Mouse (Mus musculus): Measurements from ENCODE around the gene Caskin2.
"Not testable (repeated sequence)": the region's sequence is repeated elsewhere in the genome, so short reads cannot be mapped to it uniquely, and the experiment has no call there.

Gene Caskin2

DNA sequence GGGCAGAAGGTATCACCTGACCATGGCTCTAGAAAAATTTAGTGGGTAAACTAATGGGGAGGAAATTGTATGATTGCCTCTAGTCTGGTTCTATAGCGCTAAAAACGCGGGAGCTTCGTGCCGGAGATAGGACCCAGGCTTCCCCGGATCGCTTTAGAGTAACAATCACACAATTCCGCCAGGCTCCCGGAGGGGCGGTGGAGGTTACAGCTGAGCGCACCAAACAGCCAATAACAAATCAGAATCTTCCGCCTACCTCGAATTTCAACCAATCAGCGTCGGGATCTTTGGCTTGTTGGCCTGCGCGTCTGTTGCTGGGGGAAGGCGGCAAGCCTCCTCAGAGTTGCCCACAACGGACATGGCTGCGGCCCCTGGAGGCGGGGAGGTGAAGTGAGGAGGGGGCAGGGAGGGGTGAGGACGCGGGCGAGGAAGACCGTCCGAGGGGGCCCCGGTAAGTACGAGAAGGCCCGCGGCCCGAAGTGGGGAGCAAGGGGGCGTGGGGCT is 48.3 kb downstream of the Caskin2 start, which contains the start of gene Tmem94:
Gene Tmem94 (plus strand): TSS at position 331 of the 504 bp plus-strand sequence.
- peak; percentile 99 for DNase-seq (ENCODE audit: low read depth, low spot score)

DNA sequence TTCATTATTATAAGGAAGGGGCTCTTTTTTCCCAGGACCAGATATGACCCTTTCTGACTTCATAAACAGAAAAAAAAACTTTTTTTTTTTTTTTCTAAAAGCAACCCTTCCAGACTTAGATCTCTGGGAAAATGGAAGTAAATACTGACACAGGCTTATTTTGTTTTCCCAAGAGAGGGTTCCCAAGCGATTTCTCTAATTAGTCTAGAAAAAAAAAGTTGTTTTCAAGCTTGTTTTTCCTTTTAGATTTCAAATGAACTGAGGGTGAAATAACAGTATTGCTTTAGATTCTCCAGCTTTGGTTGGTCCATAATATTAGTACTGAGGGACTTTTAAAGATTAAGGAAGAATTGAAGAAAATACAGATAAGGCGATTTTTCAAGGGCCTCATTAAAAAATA is 48.7 kb downstream of the Caskin2 start:
- DNase-seq (ENCODE audit: low read depth, low spot score): no peak

DNA sequence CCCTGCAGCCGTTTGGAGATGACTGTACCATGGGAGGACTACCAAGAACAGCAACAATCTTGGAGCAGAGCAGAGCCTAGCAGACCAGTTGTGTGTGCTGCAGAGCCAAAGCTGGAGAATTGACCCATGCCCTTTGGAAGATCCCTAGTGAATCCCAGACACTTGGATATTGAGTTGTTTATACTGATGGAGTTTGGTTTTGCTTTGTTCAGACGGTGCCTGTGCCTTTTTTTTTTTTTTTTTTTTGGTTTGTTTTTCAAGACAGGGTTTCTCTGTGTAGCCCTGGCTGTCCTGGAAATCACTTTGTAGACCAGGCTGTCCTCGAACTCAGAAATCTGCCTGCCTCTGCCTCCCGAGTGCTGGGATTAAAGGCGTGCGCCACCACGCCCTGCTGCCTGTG is 51.3 kb downstream of the Caskin2 start:
- DNase-seq (ENCODE audit: low read depth, low spot score): not testable (repeated sequence)

DNA sequence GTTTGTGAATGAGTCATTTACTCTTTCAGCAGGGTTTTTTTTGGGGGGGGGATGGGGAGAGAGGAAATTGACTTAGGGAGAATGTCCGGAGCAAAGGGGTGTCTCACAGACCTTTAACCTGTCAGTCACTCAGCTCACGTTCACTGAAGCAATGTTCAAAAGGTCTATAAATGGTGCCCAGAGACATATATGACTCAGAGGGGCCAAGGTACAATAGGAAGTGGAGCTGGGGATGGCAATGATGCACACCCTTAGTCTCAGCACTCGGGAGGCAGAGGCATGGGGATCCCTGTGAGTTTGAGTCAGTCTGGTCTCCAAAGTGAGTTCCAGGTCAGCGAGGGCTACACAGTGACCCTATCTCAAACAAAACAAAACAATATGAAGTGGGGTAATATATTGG is 60.0 kb downstream of the Caskin2 start:
- no peak for DNase-seq (ENCODE audit: low read depth, low spot score)

DNA sequence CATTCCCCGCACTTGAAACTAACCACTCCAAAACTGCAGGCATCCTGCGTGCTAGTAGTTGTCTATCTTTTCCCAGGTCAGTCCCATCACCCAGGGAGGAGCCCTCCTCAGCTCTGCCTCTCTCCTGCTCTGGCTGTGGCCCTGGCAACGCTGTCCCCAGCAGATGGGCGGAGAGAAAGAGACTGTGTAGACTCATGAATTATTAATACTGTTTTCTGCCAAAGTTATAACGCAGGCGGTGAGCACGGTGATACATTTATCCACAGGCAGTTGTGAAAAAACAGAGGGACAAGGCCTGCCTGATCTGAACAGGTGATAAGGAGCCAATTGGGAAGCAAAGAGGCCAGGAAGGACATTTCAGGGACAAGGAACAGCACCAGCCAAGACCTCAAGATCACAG is 60.8 kb downstream of the Caskin2 start:
- DNase-seq (ENCODE audit: low read depth, low spot score): no peak

DNA sequence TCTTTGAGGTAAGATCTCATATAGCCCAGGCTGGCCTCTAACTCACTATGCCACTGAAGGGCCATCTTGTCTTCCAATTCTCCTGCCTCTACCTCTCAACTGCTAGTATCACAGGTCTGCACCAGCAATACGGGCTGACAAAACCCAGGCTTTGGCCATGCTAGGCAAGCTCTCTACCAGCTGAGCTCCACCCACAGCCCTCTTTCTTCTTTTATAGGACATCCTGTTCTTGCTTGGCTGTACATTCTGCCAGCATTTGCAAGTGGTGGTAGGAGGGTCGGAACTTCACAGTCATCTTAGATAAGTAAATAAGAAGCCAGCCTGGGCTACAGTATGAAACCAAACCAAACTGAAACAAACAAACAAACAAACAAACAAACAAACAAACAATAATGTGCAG is 61.7 kb downstream of the Caskin2 start:
- no peak for DNase-seq (ENCODE audit: low read depth, low spot score)

DNA sequence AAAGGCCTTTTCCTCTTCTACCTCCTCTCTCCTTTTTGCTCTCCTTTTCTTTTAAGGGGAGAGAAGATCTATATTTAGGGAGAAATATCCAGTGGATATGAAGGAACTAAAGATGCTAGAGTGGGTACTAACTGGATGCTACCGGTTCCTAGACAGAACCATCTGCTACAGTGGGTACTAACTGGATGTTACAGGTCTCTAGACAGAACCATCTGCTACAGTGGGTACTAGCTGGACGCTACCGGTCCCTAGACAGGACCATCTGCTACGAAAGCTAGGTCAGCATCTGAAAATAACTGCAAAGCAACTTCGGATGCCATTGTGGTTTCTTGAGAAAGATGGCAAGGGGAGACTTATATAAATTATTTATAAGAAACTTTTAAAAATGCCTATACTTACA is 63.6 kb downstream of the Caskin2 start:
- DNase-seq (ENCODE audit: low read depth, low spot score): no peak
